Mouse (Mus musculus): ENCODE data around the gene Gm4792. TPM values are rescaled to one million over a fixed set of nuclear protein-coding genes. Genes with fewer than 3 reads are reported as not detected.

Gm4792 gene
- polyA plus RNA-seq (2014; fragmentation: Nextera tagmentation; extraction: Ambion mirVana) = not detected in 2 replicates

DNA sequence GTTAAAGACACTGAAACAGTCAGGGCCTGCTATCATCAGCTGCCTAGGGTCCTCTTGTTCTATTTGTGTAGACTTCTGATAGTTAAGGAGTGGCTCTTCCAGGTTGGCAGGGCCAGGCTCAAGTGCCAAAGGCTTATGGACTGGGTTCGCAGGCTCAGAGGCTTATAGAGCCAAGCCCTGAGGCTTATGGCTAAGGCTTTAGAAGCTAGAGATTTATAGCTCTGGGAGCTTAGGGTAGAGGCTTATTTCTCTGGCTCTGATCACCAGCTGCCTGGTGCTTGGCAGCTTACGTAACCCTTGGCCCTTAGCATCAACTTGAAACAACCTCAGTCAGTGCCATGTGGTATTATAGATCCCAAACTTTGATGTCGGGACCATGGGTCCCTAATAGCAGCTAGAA, at the start of gene Gm4792:
TSS of gene Gm4792 (minus strand) at position 233 of the 400 bp plus-strand sequence.
- Histone ChIP-seq H3K4me1 (replicated peaks; ENCODE audit: control insufficient read depth, insufficient read depth, low read length) (peaks cover 6% of the 10 kb centered on the region; the same call in 1 of the 2 replicates), H3K27ac (ENCODE audit: low read depth, low read length) (no peak within 1 kb of the TSS), H3K9me3 (ENCODE audit: control insufficient read depth, low read length) (no peaks in the 10 kb centered on the region), H3K27me3 (ENCODE audit: control insufficient read depth, insufficient read depth, low read length) (no peaks in the 10 kb centered on the region), H3K9ac (ENCODE audit: low read length) (no peak within 1 kb of the TSS), H3K4me3 (ENCODE audit: low read depth, low read length) (no peak within 1 kb of the TSS), H3K4me2 (ENCODE audit: low read depth, low read length, severe bottlenecking) (no peak within 1 kb of the TSS), H3K36me3 (ENCODE audit: control insufficient read depth, insufficient read depth, low read length) (no peaks in the 10 kb centered on the region)
- DNase-seq (ENCODE audit: low spot score) (no peak), ATAC-seq (replicated peaks; ENCODE audit: low FRiP score) (no peak)
- WGBS = 91% methylated on average over 3 of the region's 3 CpGs

DNA sequence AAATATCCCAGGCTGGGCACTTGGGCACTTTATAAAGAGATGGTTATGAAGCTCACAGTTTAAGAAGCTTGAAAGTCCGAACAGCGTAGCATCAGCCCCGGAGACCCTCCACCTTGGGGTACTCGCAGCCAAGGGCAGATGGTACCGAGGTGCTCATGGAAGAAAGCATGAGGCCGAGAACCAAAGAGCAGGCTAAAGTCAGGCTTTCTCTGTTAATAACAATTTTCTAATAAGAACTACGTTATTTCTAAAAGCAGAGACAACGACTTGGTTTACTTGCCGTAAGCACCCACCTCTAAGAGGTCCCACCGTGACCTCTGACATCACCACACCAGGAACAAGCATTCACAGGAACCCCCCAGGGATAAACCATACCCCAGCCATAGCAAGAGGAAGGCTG, 49.5 kb upstream of the Gm4792 start:
- no peak overlapping the region for H3K4me3 ChIP-seq (ENCODE audit: low read depth, low read length)
- H3K36me3 ChIP-seq (ENCODE audit: control insufficient read depth, insufficient read depth, low read length) = no peaks in the 10 kb centered on the region
- H3K4me2 ChIP-seq (ENCODE audit: low read depth, low read length, severe bottlenecking) = no peak overlapping the region
- no peak for ATAC-seq (replicated peaks; ENCODE audit: low FRiP score)
- H3K9me3 ChIP-seq (ENCODE audit: control insufficient read depth, low read length) = no peaks in the 10 kb centered on the region
- H3K27ac ChIP-seq (ENCODE audit: low read depth, low read length) = no peak overlapping the region
- WGBS = 93% methylated on average over 10 of the region's 10 CpGs
- no peaks in the 10 kb centered on the region for H3K4me1 ChIP-seq (replicated peaks; ENCODE audit: control insufficient read depth, insufficient read depth, low read length)
- no peak for DNase-seq (ENCODE audit: low spot score)
- no peak overlapping the region for H3K9ac ChIP-seq (ENCODE audit: low read length)
- H3K27me3 ChIP-seq (ENCODE audit: control insufficient read depth, insufficient read depth, low read length) = no peaks in the 10 kb centered on the region

DNA sequence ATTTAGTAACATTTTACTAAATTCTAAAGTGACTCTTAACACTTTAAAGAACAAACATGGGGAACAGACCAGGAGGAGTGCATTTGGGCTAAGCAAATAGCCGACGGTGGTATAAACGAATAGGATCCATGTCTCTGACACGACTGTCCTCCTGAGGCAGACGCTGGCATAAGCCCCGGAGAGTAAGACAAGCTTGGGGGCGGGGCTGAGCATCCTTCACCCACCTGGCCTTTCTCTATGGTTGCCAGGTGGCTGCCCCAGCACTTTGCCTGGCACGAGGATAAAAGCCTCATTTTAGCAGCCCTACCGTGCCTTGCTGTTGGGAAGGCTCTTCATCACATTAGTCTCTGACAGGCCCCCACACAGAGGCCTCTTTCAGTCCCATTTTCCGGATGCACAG, 48.8 kb upstream of the Gm4792 start:
- H3K9ac ChIP-seq (ENCODE audit: low read length) = no peak overlapping the region
- WGBS = 85% methylated on average over 10 of the region's 10 CpGs
- H3K27ac ChIP-seq (ENCODE audit: low read depth, low read length) = no peak overlapping the region
- no peak overlapping the region for H3K4me3 ChIP-seq (ENCODE audit: low read depth, low read length)
- no peaks in the 10 kb centered on the region for H3K36me3 ChIP-seq (ENCODE audit: control insufficient read depth, insufficient read depth, low read length)
- DNase-seq (ENCODE audit: low spot score) (no peak), ATAC-seq (replicated peaks; ENCODE audit: low FRiP score) (no peak)
- H3K27me3 ChIP-seq (ENCODE audit: control insufficient read depth, insufficient read depth, low read length) = no peaks in the 10 kb centered on the region
- no peaks in the 10 kb centered on the region for H3K4me1 ChIP-seq (replicated peaks; ENCODE audit: control insufficient read depth, insufficient read depth, low read length)
- no peaks in the 10 kb centered on the region for H3K9me3 ChIP-seq (ENCODE audit: control insufficient read depth, low read length)
- H3K4me2 ChIP-seq (ENCODE audit: low read depth, low read length, severe bottlenecking) = no peak overlapping the region

DNA sequence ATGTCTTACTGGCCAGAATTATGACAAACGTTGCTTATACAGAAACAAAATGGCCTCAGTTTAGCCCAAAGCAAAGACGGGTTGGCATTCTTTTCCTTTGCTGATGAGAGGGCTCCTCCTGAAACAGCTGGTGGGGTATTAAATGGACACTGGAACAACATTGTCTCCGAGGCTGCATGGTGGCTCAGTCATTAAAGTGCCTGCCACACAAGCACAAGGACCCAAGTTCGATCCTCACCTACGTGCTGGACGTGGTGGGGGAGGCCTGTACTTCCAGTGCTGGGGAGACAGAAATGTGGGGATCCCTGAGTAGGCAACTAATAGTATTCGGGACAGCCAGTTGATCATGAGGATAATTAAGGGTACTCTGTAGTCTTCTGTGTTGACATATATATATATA, 48.1 kb upstream of the Gm4792 start:
- 89% methylated on average over 7 of the region's 7 CpGs for WGBS
- Histone ChIP-seq H3K9ac (ENCODE audit: low read length) (no peak overlapping the region), H3K27me3 (ENCODE audit: control insufficient read depth, insufficient read depth, low read length) (no peaks in the 10 kb centered on the region), H3K27ac (ENCODE audit: low read depth, low read length) (no peak overlapping the region), H3K9me3 (ENCODE audit: control insufficient read depth, low read length) (no peaks in the 10 kb centered on the region), H3K36me3 (ENCODE audit: control insufficient read depth, insufficient read depth, low read length) (no peaks in the 10 kb centered on the region), H3K4me3 (ENCODE audit: low read depth, low read length) (no peak overlapping the region), H3K4me1 (replicated peaks; ENCODE audit: control insufficient read depth, insufficient read depth, low read length) (no peaks in the 10 kb centered on the region), H3K4me2 (ENCODE audit: low read depth, low read length, severe bottlenecking) (no peak overlapping the region)
- DNase-seq (ENCODE audit: low spot score) (no peak), ATAC-seq (replicated peaks; ENCODE audit: low FRiP score) (no peak)

DNA sequence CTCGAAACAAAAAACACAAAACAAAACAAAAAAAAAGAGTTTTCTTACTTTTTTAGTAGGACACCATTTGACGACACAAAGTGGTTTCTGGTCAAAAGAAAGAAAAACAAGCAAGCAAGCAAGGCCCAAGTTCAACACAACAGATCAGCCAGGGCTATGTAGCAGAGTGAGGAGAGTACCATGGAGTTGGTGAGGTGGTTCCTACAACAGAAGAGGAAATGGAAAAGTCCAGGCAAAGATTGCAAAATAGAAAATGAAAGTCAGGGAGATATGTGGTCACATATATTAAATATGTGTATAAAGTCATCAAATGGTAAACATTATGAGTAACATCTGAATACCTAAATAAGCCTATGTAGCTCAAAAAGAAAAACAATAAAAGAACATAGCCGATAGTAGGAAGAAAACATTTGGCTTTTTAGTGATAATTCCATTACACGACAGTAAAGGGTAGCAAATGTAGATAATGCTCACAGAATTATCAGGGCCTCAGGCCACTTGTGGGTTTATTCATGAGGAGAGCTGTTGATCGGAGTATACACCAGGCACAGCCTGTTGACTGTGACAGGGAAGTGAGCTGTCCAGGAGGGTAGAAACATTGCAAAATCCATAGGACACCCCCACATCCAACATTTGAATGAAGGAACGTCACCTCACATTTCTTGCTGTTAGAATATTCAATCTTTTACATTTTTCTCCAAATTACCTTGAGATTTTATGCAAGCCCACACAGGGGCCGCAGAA, 47.2 kb upstream of the Gm4792 start:
- no peak overlapping the region for H3K4me3 ChIP-seq (ENCODE audit: low read depth, low read length)
- no peak overlapping the region for H3K27ac ChIP-seq (ENCODE audit: low read depth, low read length)
- 91% methylated on average over 7 of the region's 7 CpGs for WGBS
- no peak for DNase-seq (ENCODE audit: low spot score)
- no peak for ATAC-seq (replicated peaks; ENCODE audit: low FRiP score)
- no peak overlapping the region for H3K4me2 ChIP-seq (ENCODE audit: low read depth, low read length, severe bottlenecking)
- H3K27me3 ChIP-seq (ENCODE audit: control insufficient read depth, insufficient read depth, low read length) = no peaks in the 10 kb centered on the region
- H3K36me3 ChIP-seq (ENCODE audit: control insufficient read depth, insufficient read depth, low read length) = no peaks in the 10 kb centered on the region
- H3K4me1 ChIP-seq (replicated peaks; ENCODE audit: control insufficient read depth, insufficient read depth, low read length) = no peaks in the 10 kb centered on the region
- H3K9ac ChIP-seq (ENCODE audit: low read length) = no peak overlapping the region
- no peaks in the 10 kb centered on the region for H3K9me3 ChIP-seq (ENCODE audit: control insufficient read depth, low read length)

DNA sequence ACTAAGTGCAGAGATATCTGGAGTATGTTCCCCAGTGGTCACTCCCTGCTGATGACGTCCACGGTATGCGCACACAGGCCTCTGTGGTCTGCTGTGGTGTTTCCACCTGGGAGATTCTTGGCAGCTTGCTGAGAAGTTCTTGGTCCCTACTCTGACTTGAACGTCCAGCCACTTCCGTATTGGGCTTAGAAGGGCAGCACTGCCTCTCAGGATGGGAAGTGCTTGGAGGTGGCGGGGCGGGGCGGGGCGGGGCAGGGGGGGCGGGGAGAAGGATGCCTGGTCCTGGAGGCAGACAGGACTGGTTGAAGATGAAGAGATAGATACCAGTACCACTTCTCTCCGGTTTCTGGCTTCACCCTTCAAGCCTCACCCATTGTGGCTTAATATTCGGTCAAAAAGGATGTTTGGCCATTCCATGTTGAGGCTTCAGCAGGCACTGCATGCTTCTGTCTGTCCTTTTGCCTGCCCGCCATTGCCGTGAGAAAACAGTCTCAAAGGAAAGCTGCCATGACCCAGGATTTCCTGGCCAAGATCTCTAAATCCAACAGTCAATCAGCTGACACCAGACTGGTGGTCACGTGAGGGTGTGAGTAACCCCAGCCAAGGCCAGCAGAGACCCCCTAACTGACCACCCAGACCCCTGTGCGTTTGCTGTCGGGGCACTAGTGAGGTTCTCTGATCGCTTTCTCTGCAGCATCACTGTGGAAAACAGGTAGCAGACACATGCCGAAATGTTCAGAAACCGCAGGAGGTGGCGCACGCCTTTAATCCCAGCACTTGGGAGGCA, 46.3 kb upstream of the Gm4792 start:
- Histone ChIP-seq H3K9me3 (ENCODE audit: control insufficient read depth, low read length) (no peaks in the 10 kb centered on the region), H3K27me3 (ENCODE audit: control insufficient read depth, insufficient read depth, low read length) (no peaks in the 10 kb centered on the region), H3K9ac (ENCODE audit: low read length) (no peak overlapping the region), H3K27ac (ENCODE audit: low read depth, low read length) (no peak overlapping the region), H3K4me3 (ENCODE audit: low read depth, low read length) (no peak overlapping the region), H3K4me1 (replicated peaks; ENCODE audit: control insufficient read depth, insufficient read depth, low read length) (no peaks in the 10 kb centered on the region), H3K36me3 (ENCODE audit: control insufficient read depth, insufficient read depth, low read length) (no peaks in the 10 kb centered on the region), H3K4me2 (ENCODE audit: low read depth, low read length, severe bottlenecking) (no peak overlapping the region)
- DNase-seq (ENCODE audit: low spot score) (no peak), ATAC-seq (replicated peaks; ENCODE audit: low FRiP score) (no peak)
- 62% methylated on average over 21 of the region's 22 CpGs for WGBS

DNA sequence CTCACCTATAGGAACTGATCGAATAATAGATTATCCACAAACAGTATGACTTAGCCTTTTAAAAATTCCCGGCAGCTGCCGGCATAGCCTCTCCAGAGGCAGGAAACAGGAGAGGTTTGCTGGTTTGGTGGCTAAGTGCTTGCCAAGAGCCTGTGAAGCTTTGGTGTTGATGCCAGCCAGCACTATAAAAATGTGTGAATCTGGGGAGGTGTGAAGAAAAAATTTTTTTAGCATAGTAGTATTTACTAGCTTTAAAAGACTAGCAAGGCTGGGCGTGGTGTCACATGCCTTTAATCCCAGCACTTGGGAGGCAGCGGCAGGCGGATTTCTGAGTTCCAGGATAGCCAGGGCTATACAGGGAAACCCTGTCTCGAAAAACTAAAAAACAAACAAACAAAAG, 45.1 kb upstream of the Gm4792 start:
- ATAC-seq (replicated peaks; ENCODE audit: low FRiP score) = no peak
- DNase-seq (ENCODE audit: low spot score) = no peak
- no peaks in the 10 kb centered on the region for H3K9me3 ChIP-seq (ENCODE audit: control insufficient read depth, low read length)

DNA sequence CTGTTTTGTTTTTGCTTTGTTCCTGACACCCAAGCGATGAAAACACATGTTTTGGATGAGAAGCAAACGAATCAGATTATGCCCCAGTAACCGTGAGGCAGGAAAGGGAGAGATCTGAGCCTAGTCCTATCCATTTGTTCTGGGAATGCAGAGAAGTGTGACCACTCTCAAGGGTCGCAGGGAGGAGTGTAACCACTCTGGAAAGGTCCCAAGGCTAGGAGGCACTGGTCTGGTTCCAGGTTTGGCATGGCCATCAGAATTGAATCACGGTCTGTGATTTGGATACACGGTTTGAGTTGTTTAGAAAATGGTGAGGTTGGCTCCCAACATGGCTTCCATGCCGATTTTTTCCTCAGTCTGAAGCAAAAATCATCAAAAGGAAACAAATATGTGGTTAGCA, 43.8 kb upstream of the Gm4792 start:
- no peak overlapping the region for H3K27ac ChIP-seq (ENCODE audit: low read depth, low read length)
- H3K4me3 ChIP-seq (ENCODE audit: low read depth, low read length) = no peak overlapping the region
- no peaks in the 10 kb centered on the region for H3K27me3 ChIP-seq (ENCODE audit: control insufficient read depth, insufficient read depth, low read length)
- no peaks in the 10 kb centered on the region for H3K4me1 ChIP-seq (replicated peaks; ENCODE audit: control insufficient read depth, insufficient read depth, low read length)
- WGBS = 73% methylated on average over 7 of the region's 7 CpGs
- H3K4me2 ChIP-seq (ENCODE audit: low read depth, low read length, severe bottlenecking) = no peak overlapping the region
- no peak for DNase-seq (ENCODE audit: low spot score)
- H3K36me3 ChIP-seq (ENCODE audit: control insufficient read depth, insufficient read depth, low read length) = no peaks in the 10 kb centered on the region
- no peak for ATAC-seq (replicated peaks; ENCODE audit: low FRiP score)
- no peaks in the 10 kb centered on the region for H3K9me3 ChIP-seq (ENCODE audit: control insufficient read depth, low read length)
- no peak overlapping the region for H3K9ac ChIP-seq (ENCODE audit: low read length)

More for the DNA sequence above, 45.1 kb upstream of the Gm4792 start:
- WGBS = 86% methylated on average over 7 of the region's 7 CpGs
- Histone ChIP-seq H3K4me3 (ENCODE audit: low read depth, low read length) (no peak overlapping the region), H3K27ac (ENCODE audit: low read depth, low read length) (no peak overlapping the region), H3K9ac (ENCODE audit: low read length) (no peak overlapping the region), H3K27me3 (ENCODE audit: control insufficient read depth, insufficient read depth, low read length) (no peaks in the 10 kb centered on the region), H3K36me3 (ENCODE audit: control insufficient read depth, insufficient read depth, low read length) (no peaks in the 10 kb centered on the region), H3K4me2 (ENCODE audit: low read depth, low read length, severe bottlenecking) (no peak overlapping the region), H3K4me1 (replicated peaks; ENCODE audit: control insufficient read depth, insufficient read depth, low read length) (no peaks in the 10 kb centered on the region)

Measured in forebrain, embryonic 11.5 days (tissue).